Mouse (Mus musculus) c-Kit-positive CD71-negative TER-119-negative erythroid progenitor cells, embryonic 14.5 days (primary cell): ENCODE measurements at regions not wholly inside any gene's neighbourhood (a gene's known extent, or its start where the extent isn't known, plus 50 kb on each side); places are given as distances from the start of the nearest gene placed in this dataset.
A peak's percentile ranks its signal among the peaks of the same experiment; 100 is the strongest.

Source experiments
- DNase-seq: peaks from one replicate; pipeline ENCODE4 v3.0.0-alpha.2; 2013; ENCODE audit warnings: low read depth

GRCm38 (mm10) chr17:45341573-45341972, 92.0 kb downstream of the Cdc5l start:
- DNase-seq = no peak

- DNase-seq = no peak
These were observed 92.7 kb downstream of the Cdc5l start for GRCm38 (mm10) chr17:45340851-45341250.

- no peak for DNase-seq
These were observed 94.3 kb downstream of the Cdc5l start for GRCm38 (mm10) chr17:45339226-45339625.

GRCm38 (mm10) chr17:45338086-45338485, 95.5 kb downstream of the Cdc5l start:
- DNase-seq = no peak

- no peak for DNase-seq
These were observed 97.9 kb downstream of the Cdc5l start for GRCm38 (mm10) chr17:45335586-45336151.

- no peak for DNase-seq
These were observed 98.7 kb downstream of the Cdc5l start for GRCm38 (mm10) chr17:45334732-45335381.

- DNase-seq = no peak
These were observed 101.2 kb downstream of the Cdc5l start for GRCm38 (mm10) chr17:45332321-45332720.

- no peak for DNase-seq
These were observed 104.3 kb downstream of the Cdc5l start for GRCm38 (mm10) chr17:45329241-45329640.

GRCm38 (mm10) chr17:45326726-45327125, 106.8 kb downstream of the Cdc5l start:
- no peak for DNase-seq

- DNase-seq = no peak
These were observed 107.4 kb downstream of the Cdc5l start for GRCm38 (mm10) chr17:45326173-45326572.

GRCm38 (mm10) chr17:45322842-45323241, 110.7 kb downstream of the Cdc5l start:
- DNase-seq = no peak

- DNase-seq = no peak
These were observed 113.5 kb downstream of the Cdc5l start for GRCm38 (mm10) chr17:45320074-45320473.

- DNase-seq = no peak
These were observed 115.1 kb downstream of the Cdc5l start for GRCm38 (mm10) chr17:45318211-45319076.

GRCm38 (mm10) chr17:45312510-45313266, 120.8 kb downstream of the Cdc5l start:
- no peak for DNase-seq

GRCm38 (mm10) chr17:45306506-45306905, 127.0 kb downstream of the Cdc5l start:
- DNase-seq = no peak

- no peak for DNase-seq
These were observed 130.4 kb downstream of the Cdc5l start for GRCm38 (mm10) chr17:45303183-45303582.

GRCm38 (mm10) chr17:45298355-45298754, 135.2 kb downstream of the Cdc5l start:
- peak; percentile 39 for DNase-seq

- DNase-seq = no peak
These were observed 135.7 kb downstream of the Cdc5l start for GRCm38 (mm10) chr17:45297860-45298259.

- no peak for DNase-seq
These were observed 137.2 kb downstream of the Cdc5l start for GRCm38 (mm10) chr17:45296363-45296762.

GRCm38 (mm10) chr17:45294886-45295285, 138.7 kb downstream of the Cdc5l start:
- no peak for DNase-seq

- DNase-seq = no peak
These were observed 139.2 kb downstream of the Cdc5l start for GRCm38 (mm10) chr17:45294256-45294865.

- no peak for DNase-seq
These were observed 140.7 kb downstream of the Cdc5l start for GRCm38 (mm10) chr17:45292883-45293282.
